Mouse (Mus musculus) ES-E14 (cell line): ENCODE measurements around the gene Pot1b.

Experiments used
- CHD2 ChIP-seq: IDR thresholded peaks from 2 replicates; pipeline ENCODE4 v1.6.1; 2014; ENCODE audit warnings: mild to moderate bottlenecking, low read depth, low read length, inconsistent platforms
- HCFC1 ChIP-seq: IDR thresholded peaks from 2 replicates; pipeline ENCODE4 v1.6.1; 2012; ENCODE audit warnings: low read length, inconsistent platforms, borderline replicate concordance; ENCODE audit not compliant: insufficient read depth
- MAFK ChIP-seq: IDR thresholded peaks from 2 replicates; pipeline ENCODE4 v1.6.1; 2014; ENCODE audit warnings: mild to moderate bottlenecking, low read depth, low read length, inconsistent platforms; ENCODE audit not compliant: insufficient read depth
- ZNF384 ChIP-seq: IDR thresholded peaks from 2 replicates; pipeline ENCODE4 v1.6.1; 2012; ENCODE audit warnings: low read depth, low read length, inconsistent platforms

DNA sequence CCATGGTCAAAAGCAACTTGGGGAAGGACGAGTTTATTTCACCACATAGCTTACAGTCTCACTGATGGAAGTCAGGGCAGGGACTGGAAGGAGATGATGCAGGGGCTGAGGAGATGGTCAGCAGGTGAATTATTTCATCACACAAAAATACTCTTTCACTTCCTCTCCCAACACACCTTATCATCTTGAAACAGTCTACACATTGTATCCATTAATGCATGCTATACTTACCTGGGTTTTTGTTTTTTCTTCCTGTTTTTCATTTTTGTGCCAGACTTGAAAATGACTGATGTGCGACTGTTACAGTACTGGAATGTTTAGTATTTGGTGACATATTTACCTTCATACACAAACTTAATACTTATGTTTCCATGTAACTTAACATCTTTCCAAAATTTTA, 13.0 kb downstream of the Pot1b start:
- TF ChIP-seq ZNF384 (no peak), MAFK (no peak), CHD2 (no peak), HCFC1 (no peak)
